Mouse (Mus musculus): ENCODE measurements around the gene Wdr59.

DNA sequence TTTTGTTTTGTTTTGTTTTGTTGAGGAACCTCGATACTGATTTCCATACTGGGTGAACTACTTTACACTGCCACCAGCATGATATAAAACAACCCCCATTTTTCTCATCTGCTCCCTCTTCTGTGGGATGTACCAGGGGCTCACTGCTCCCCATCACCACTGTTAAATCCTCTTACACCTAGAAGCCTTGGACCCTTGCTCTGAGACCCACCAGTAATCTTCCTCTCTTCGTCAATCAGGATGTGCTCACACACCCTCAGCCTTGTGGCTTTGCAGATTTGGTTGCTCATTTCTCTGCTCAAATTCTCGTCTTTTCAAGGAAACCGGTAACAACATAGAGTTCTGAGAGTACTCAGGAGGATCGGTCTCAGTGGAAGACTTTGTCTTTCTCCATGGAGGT, 6.2 kb upstream of the Wdr59 start:
- TF ChIP-seq GATA1 (IDR thresholded peaks at IDR 0.05; ENCODE audit: borderline replicate concordance, low read length), result no peak
- no peak for TF ChIP-seq FLI1 (IDR thresholded peaks at IDR 0.05; ENCODE audit: low read length)
